Mouse (Mus musculus): ENCODE results near the gene Oaz1.

- TF ChIP-seq CTCF (IDR thresholded peaks at IDR 0.05; ENCODE audit: low read depth): no peak
- no peak for TF ChIP-seq EP300 (IDR thresholded peaks at IDR 0.05; ENCODE audit: low read depth)
These were observed 19.3 kb upstream of the Oaz1 start for GRCm38 (mm10) chr10:80807057-80807627.

Measured in heart, postnatal 0 days (tissue).